Mouse (Mus musculus): Measurements from ENCODE around the gene Nol12.
A peak's percentile ranks its signal among the peaks of the same experiment; 100 is the strongest.

The Nol12 gene

GRCm38 (mm10) chr15:78916052-78916826 is 18.5 kb upstream of the Nol12 start:
- DNase-seq (ENCODE audit: low spot score in 2 of 2) = peak in 1 of 2 experiments; percentile 53

DNA sequence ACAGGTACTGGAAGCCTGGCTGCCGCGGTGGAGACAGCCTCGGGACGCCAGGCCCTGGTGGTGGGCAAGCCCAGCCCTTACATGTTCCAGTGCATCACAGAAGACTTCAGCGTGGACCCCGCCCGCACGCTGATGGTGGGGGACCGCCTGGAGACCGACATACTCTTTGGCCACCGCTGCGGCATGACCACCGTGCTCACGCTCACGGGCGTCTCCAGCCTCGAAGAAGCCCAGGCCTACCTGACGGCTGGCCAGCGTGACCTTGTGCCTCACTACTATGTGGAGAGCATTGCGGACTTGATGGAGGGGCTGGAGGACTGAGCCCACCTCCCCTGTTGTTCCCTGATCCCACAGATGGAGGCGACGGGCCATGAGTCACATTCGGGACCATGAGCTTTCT is 16.6 kb upstream of the Nol12 start:
- no peak for DNase-seq (ENCODE audit: low spot score in 2 of 2)

DNA sequence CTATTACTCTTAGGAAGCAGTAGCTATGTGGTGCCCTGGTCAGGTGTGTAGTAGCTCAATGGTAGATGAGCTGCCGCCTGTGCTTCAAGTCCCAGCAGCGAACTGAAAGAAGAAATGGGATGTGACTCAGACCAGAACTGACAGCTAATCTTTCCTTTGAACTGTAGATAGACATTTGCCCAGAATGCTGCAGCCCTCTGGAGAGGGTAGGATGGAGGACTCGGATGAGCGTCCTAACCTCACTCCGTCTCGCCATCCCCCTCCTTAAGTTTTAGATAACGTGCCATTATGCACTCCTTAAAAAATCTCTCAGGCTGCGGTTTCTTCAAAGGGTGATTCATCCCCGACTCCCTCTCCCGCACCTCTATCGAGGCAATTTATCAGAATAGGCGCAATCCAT is 14.8 kb upstream of the Nol12 start:
- no peak for DNase-seq (ENCODE audit: low spot score in 2 of 2)

- DNase-seq (ENCODE audit: low spot score in 2 of 2) = no peak
Observed at GRCm38 (mm10) chr15:78922700-78923099, 12.0 kb upstream of the Nol12 start.

GRCm38 (mm10) chr15:78923585-78923984 is 11.1 kb upstream of the Nol12 start:
- no peak for DNase-seq (ENCODE audit: low spot score in 2 of 2)

- no peak for DNase-seq (ENCODE audit: low spot score in 2 of 2)
Observed at GRCm38 (mm10) chr15:78925129-78925528, 9.6 kb upstream of the Nol12 start.

- peak; percentile 37 to 47 for DNase-seq (ENCODE audit: low spot score in 2 of 2)
Observed at GRCm38 (mm10) chr15:78926021-78926919, 8.5 kb upstream of the Nol12 start, which contains the start of gene Lgals1. Lgals1 (plus strand) TSS chr15:78926725.

DNA sequence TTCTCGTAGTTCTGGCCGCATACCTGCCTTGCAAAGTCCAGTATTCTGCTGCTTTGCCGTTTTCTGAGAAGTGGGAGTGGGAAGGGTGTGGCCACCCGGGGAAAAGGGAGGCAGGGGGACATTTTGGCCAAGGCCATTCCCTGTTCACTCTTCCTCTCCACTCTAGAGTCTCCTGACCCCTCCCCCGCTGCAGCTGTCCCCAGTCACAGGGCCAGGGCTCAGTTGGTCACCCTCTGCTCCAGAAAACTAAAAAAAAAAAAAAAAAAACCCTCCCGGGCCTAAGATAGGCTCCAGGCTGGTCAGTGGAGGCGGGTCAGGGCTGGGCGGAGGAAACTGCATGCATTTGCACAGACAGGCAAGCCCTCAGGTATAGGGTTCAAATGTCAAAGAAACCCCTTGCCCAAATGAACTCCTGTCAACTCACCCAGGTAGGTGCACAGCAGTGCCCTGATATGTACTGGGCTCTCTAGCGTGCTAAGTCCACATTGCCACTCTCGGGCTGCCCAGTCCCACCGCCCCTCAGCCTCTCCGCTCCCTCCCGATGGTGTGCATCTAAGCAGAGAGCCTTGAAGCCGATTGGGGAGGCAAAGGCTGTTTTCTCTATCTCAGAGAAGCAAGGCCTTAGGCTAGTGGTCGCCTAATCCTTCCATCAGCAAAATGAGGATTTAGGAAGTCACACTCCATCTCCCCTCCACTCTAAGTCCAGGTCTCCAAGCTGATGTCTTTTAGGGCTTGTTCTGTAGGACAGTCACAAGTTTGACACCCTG is 7.5 kb upstream of the Nol12 start:
- DNase-seq (ENCODE audit: low spot score in 2 of 2) = no peak

DNA sequence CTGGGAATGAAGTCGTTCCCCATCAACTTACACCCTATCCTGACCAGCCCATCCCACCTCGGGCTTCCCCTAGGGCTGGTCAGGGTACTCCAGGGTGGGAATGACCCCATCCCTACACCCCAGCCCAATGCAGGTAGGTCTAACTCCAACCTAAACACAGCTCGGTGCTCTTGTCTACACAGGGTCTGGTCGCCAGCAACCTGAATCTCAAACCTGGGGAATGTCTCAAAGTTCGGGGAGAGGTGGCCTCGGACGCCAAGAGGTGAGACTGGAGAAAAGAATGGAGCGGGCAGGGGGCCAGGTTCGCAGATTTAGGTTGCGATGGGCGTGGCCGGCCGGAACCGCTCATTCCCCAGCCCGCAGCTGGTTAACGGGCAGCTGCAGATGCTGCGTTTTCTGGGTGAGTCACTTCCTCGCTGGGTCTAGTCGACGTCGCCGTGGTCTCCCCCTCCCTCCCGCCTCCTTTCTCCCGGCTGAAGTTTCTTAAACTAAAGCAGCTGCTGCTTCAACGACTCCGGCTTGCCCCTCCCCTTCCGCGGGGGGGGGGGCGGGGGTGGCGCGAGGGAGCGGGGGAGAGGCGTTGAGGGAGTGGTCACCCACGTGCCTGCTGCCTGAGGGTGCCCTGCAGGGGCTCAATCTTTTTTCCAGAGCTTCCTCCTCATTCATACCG is 6.8 kb upstream of the Nol12 start:
- peak; percentile 60 to 64 for DNase-seq (ENCODE audit: low spot score in 2 of 2)

DNA sequence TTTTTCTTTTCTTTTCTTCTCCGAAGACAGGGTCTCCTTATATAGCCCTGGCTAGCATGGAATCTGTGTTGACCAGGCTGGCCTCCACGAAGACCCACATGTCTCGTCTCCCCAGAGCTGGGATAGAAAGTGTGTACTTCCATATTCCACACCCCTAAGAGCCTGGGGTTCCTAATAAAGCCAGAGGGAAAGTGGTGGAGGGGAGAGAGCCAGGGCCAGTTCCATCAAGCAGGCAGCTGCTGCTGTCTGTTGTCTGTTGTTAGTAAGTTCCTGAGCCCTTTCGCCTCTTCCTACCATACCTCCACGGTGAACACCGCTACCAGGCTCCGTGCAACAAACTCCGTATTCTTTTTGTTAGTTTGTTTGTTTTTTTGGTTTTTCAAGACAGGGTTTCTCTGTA is 6.2 kb upstream of the Nol12 start:
- no peak for DNase-seq (ENCODE audit: low spot score in 2 of 2)

DNA sequence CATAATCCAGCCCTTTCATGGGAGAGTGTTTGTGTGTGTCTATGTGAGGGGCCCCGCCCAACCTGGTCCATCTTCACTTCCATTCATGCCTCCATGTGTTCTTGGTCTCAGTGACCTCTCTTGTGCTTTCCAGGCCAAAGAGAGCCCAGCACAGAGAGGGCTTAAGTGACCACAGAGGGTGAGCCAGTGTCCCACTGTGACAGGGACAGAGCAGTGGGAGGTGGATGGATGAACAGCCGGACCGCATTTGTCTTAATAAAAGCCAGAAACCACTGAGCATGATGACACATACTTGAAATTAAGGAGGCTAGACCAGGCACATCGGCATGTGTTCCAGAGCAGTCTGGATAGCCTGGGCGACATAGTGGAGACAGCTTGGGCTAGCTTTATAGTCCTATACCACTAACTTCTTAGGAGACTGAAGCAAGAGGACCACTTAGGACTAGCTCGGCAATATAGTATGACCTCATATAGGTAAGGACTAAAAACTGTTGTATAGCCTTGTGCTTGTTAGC is 4.5 kb upstream of the Nol12 start:
- DNase-seq (ENCODE audit: low spot score in 2 of 2) = no peak

- DNase-seq (ENCODE audit: low spot score in 2 of 2) = no peak
Observed at GRCm38 (mm10) chr15:78930801-78931426, 3.8 kb upstream of the Nol12 start.

DNA sequence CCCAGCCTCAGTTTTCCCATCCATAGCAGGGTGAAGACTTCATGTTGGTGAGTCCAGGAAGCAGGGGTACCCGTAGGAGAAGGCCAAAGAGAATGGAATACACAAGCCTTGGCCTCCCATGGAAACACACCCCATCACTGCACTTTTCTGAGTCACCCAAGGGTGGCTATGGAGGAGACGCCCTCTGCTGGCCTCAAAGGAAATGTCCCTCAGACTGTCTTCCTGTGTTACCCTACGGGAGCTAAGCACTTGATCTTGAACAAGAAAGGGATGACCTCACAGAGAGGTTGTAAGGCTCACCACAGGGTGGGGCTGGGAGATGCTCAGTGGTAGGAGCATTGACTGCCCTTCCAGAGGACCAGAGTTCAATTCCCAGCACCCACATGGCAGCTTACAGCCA is 3.2 kb upstream of the Nol12 start:
- no peak for DNase-seq (ENCODE audit: low spot score in 2 of 2)

DNA sequence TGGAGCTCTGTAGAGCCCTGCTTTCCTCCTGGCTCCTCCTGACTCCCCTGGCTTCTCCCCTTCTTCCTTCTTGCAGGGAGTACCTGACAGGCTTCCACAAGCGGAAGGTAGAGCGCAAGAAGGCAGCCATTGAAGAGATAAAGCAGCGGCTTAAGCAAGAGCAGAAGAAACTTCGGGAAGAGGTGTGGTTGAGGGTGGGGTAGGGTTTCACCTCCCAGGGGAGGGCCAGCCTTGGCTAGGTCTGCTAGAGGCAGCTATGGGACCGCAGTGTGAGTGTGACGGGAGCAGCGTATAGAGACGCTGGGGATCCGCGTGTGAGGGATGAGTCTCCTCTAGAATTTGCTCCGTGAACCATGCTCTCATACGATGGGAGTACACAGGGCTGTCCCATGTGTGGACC is 1.7 kb downstream of the Nol12 start:
- DNase-seq (ENCODE audit: low spot score in 2 of 2) = no peak

DNA sequence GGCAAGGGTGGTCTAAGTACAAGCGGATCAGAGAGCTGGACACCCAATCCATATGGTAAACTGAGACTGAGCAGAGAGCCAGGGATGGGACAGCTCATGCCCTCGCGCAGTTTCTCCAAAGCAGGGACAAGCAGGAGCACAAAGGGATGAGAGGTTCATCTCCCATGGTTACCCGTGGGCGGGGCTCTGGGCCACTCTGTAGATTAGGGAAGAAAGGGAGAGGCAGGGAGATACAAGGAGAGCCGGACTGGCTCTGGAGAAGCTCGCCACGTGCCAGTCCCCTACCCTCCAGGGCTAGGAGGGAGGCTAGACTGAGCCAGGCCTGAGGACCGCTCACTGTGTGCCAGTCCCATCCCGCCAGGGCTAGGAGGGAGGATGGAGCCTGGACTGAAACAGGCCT is 2.6 kb downstream of the Nol12 start:
- DNase-seq (ENCODE audit: low spot score in 2 of 2) = no peak

DNA sequence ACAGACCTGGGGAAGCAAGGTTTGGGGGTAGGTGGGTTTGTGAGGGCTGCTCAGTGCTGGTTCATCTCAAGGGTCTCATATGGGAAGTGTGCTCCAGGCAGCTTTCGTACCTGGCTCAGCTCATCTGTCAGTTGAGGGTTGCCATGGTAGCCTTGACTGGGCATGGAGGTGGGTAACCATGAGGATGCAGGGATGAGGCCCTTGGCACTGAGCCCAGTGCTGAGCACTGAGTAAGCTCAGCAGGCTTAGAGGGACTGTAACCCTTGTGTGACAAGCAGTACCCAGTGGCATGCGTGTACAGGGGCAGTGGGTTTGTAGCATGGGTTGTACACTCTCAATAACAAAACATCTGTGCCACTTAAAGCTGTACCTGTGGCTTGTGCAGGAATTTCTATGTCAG is 3.2 kb downstream of the Nol12 start:
- no peak for DNase-seq (ENCODE audit: low spot score in 2 of 2)

GRCm38 (mm10) chr15:78940325-78940724 is 5.6 kb downstream of the Nol12 start:
- no peak for DNase-seq (ENCODE audit: low spot score in 2 of 2)

- DNase-seq (ENCODE audit: low spot score in 2 of 2) = peak; percentile 84 to 86
Observed at GRCm38 (mm10) chr15:78942663-78943062, 7.9 kb downstream of the Nol12 start.

DNA sequence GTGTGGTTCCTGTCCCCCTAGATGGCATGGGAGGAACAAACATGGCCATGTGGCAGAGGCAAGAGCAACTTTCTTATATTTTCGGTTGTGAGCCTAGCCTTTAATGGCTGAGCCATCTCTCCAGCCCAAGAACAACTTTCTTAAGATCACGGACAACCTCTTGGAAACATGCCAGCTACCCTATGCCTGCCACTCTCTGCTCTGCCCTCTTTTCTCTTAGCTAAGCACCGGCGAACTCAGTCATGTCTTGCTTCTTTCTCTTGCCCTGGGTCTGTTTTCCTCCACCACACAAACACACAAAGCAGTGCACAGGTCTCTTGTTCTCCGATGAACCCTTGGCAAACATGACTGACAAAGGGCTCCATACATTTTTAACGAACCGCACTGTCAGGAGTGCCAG is 11.5 kb downstream of the Nol12 start:
- DNase-seq (ENCODE audit: low spot score in 2 of 2) = no peak

DNA sequence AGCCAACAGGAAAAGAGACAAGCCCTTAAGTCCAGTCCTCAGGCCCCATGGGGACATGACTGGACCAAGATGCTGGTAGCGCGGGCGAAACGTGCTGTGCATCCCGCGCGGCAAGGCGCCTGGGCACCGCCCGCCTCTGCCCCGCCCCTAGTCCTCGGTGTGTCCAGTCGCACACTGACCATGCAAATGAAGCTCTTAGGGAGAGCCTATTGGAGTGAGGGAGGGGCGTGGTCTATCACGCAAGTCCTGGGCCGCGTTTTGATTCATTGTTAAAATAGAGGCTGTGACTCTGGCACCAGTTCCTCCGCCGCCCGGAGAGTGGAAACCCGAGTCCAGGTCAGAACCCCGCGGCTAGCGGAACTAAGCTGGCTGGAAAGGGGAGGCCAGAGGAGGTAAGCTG is 12.9 kb downstream of the Nol12 start, which contains the start of gene Triobp:
TSS of gene Triobp (plus strand) at position 68 of the 400 bp plus-strand sequence.
- DNase-seq (ENCODE audit: low spot score in 2 of 2) = peak; percentile 82 to 86
